Mouse (Mus musculus): ENCODE data around the gene Npff.

GRCm38 (mm10) chr15:102500479-102500878 lies 24.3 kb downstream of the Npff start:
- TF ChIP-seq CTCF (IDR thresholded peaks at IDR 0.05; ENCODE audit: low read depth, low read length), result no peak
- TF ChIP-seq POLR2A (IDR thresholded peaks at IDR 0.05; ENCODE audit: insufficient read depth, low read length), result no peak
- no peak for TF ChIP-seq EP300 (IDR thresholded peaks at IDR 0.05; ENCODE audit: insufficient read depth, low read depth, low read length)
